Mouse (Mus musculus) gastrocnemius, postnatal 10 days (tissue): Measurements from ENCODE around the gene Kmt2a. TPM values are rescaled to one million over a fixed set of nuclear protein-coding genes. Genes with fewer than 3 reads are reported as not detected.
A peak's percentile ranks its signal among the peaks of the same experiment; 100 is the strongest.
"Not testable (repeated sequence)": the region's sequence is repeated elsewhere in the genome, so short reads cannot be mapped to it uniquely, and the experiment has no call there.

ENCODE experiments used
- DNase-seq: peaks from one replicate; pipeline ENCODE4 v3.0.0; 2021; ENCODE audit warnings: mixed read lengths
- total RNA-seq, 2 experiments: library from RNA; stranded (reverse); gene quantifications; 2 replicates each; pipeline ENCODE4 v1.2.3; 2021

The Kmt2a gene
- total RNA-seq, 2 experiments from 2014 or later, result 15.1 to 21.3 TPM

GRCm38 (mm10) chr9:44814179-44814578, 66.9 kb downstream of the Kmt2a start:
- DNase-seq, result no peak

DNA sequence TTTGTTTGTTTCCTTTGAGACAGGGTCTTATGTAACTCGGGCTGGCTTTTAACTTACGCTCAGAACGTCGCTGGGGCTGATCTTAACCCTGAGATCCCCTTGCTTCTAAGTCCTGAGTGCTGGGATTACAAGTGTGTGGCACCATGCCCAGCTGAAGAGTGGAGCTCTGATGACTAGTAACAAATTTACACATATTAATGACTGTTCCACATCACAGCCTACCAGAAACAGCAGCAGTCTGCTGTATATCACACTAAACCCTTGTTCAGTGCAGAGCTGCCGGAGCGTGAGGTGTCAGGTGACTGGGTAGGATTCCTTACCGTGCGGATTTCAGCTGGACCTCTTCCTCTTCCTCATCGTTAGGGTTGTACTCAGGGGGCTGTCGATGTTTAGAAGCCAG, 70.8 kb downstream of the Kmt2a start:
- DNase-seq, result no peak

GRCm38 (mm10) chr9:44807778-44808177, 73.3 kb downstream of the Kmt2a start:
- no peak for DNase-seq

DNA sequence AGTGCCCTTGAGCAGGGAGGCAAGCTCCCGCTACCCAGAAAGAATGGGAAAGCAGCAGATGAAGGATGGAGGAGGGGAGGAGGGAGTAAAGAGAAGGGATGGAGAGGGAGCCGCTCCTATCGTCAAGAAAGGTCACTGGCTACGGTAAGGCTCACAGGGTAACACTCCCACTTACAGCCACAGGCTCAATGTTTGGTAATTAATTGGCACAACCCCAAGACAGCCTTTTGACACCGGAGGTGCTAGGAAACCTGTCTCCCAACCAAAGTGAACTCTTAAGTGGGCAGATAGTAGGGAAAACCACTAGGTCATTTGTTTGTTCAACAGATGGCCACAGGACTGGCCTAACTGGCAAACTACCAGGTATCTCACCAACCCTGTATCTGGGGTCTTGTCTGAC, 74.0 kb downstream of the Kmt2a start:
- DNase-seq, result no peak

DNA sequence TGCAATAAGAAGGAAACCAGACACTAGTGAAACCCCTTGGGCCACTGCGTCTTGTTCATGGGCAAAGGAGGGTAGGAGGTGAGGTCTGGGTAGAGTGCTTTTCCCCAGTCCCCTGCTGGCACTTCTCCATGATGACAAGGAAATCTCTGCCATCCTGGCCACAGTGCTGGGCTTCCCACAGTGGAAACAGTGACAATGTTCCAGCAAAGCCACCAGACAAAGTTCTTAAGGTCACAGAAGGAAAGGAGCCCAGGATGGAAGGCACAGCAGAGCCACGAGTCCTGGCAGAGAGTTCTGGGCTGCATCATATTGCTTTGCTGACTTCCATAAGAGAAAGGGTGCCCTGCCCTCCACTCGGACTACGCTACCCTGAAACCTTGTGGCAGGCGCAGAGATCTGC, 75.6 kb downstream of the Kmt2a start:
- DNase-seq, result no peak

DNA sequence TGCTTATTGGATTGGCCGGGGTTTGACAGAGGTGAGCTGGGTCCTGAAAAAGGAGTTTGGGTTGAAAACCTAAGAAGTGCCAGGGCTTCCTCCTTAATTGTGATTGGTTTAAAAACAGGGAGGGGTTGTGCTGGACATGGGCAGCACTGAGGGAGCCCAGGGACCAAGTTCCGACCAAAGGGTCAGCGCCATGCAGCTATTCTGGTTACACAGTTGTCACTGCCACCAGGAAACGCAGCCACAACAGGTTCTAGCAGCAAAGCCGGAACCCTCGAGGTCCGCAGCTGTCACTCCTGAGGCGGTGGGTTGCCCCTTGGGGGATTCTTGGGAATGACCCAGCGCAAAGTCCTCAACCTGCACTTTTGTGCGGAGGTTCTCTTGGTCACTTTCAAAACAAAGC, 76.4 kb downstream of the Kmt2a start:
- DNase-seq, result no peak

GRCm38 (mm10) chr9:44802808-44803450, 78.2 kb downstream of the Kmt2a start, which contains the start of gene Ttc36:
Gene Ttc36 (minus strand): TSS chr9:44803072.
- no peak for DNase-seq

- no peak for DNase-seq
Observed at GRCm38 (mm10) chr9:44801669-44802068, 79.4 kb downstream of the Kmt2a start.

DNA sequence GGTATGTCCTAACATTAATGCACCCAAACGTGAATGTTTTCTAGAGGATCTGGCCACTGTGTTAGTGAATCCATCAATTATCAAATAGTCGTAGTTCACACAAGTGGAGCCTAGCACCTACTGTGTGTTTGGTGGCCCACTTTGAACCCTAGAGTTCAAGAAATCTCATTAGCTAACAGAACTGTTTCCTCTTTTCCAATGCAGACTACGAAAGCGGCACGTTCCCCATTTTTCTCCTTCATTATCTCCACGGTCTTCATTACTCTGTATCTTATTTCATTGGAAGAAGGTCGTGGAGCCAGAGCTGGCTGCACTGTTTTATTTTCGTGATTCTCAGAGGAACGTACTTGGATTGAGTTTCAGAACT, 81.2 kb downstream of the Kmt2a start:
- DNase-seq, result no peak

DNA sequence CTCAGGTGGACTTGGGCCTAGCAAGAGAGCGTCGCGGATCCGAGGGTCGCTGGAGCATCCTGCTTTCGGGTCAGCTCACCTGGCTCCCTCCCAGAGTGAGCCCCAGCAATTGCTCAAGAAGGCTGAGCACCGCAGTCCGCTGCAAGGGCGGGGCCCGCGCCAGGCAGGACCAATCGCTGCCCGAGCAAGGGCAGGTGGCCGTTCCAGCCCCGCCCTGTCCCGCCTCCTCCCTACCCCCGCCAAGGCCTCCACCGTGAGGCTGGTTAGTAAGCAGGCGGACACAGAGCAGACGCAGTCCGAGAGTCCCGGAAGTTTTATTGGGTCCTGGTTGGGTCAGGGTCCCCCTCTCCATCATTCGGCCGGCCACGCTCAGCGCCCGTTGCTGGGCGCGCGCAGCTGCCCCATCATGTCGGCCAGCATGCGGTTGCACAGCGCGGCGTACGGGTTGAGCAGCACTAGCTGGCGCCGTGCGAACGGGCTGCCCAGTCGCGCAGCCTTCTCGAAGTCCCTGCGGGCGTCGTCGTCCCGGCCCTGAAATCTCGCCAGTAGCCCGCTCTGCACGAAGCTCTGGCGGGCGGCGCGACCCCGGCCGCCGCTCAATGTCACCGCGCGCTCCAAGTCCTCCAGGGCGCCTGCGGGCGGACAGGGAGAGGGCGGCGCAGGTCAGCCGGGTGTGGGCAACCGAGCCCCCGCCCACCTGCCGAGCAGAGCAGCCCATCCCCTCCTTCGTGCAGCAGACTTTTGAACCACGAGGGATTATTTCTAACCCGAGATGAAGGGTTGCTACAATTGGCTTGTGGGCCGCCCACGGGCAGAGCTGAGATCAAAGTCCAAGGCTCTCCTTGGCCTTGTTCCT, 81.8 kb downstream of the Kmt2a start, which contains the start of gene Tmem25:
Gene Tmem25 (minus strand): TSS at position 206 of the 856 bp plus-strand sequence.
- peak; percentile 80 for DNase-seq

DNA sequence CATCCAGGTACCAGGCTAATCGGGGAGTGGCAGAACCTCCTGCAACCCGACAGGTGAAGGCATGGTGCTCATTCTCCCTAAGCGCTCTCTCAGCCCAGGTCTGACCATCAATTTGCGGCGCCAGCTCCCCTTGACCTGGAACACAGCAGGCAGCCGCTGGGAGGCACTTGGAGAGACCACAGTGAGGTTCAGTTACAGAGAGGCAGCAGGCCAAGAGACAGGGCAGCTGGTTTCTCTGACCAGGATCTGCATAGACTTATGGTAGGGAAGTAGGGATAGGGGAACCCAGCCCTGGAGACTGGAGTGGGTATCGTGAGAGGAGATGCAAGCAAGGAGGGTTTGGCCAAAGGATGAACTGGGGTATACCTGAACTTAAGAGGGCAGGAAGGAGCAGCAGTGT, 82.8 kb downstream of the Kmt2a start:
- DNase-seq, result peak; percentile 32

DNA sequence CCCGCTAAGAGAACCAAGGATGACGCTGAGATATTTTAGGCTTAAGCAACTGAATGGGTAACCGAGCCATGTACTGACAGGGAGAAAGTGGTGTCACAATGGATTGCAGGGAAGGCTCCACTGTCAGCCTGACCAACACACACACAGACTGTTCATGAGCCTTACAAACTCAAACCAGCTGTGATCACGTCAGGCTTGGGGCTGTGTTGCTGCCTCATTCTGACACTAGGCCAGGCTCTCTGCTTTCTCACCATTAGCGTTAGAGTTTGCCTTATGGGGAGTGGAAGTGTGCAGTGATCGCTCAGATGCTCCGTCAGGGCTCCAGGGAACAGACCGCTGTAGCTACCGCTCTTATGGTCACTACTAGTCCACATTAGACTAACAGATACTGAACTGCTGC, 88.3 kb downstream of the Kmt2a start:
- DNase-seq, result no peak

GRCm38 (mm10) chr9:44772750-44773651, 108.1 kb downstream of the Kmt2a start:
- DNase-seq, result peak; percentile 90

DNA sequence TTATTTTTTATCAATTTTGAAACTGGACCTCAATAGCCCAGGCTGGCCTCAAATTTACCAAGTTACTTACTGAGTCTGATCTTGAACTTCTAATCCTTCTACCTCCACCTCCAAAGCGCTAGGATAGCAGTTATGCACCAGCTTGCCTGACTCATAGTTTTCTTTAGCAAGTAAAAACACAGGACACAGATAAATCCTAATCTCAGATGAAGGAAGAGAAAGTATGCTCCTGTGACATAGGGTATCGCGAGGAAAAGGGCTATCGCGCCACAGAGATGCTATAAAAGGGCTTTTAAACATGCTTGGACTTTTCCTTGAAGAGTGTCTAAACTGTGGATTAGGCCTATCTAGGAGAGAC, 108.7 kb downstream of the Kmt2a start:
- no peak for DNase-seq

- DNase-seq, result no peak
Observed at GRCm38 (mm10) chr9:44771376-44771775, 109.7 kb downstream of the Kmt2a start.

- not testable (repeated sequence) for DNase-seq
Observed at GRCm38 (mm10) chr9:44768029-44768394, 113.1 kb downstream of the Kmt2a start.

- peak; percentile 83 for DNase-seq
Observed at GRCm38 (mm10) chr9:44767101-44768028, 113.7 kb downstream of the Kmt2a start, which contains the start of the genes Arcn1 and Ift46. Gene Arcn1 (minus strand): TSS chr9:44767845. Gene Ift46 (plus strand): TSS chr9:44767908.

- no peak for DNase-seq
Observed at GRCm38 (mm10) chr9:44760873-44761272, 120.2 kb downstream of the Kmt2a start.
